12 mouse cellular contexts compared by ENCODE assay signal in the genomic region with DNA sequence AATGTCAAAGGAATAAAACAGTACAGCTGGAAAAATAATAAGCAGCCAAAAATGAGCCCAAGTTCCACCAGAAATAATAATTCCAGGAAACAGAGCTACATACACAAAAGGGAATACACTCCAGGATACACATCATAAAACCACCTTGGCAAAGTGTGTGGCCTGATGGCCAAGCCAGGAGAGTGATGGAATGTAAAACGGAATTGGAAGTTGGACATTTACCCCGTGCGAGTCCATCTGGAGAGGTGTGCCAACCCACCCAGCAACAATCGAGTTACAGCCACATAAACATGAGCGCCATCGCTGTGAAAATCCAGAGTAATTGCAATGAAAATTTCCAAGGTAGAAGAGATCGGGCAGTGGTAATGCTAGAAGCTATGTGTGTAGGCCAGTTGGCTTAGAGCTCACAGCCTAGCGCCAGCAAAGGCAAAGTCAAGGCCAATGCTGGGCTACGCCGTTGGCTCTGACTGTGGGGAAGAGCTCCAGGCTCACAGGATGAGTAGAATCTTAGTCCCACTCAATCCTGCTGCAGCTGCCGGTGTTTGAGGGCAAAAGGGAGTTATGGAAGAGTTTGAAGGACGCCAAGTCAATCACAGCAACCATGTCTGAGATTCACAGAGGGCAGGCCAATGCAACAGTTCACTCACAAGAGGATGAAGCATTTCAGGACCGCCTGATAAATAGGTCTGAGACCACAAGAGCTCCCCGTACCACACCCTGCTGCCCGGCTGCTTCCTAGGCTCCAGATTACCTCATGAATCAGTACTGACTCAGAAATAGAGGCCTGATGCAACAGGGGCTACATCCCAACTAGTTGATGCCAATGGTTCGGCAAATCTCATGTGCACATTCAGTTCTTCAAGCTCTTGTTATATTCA. TPM values are rescaled to one million over a fixed set of nuclear protein-coding genes. Genes with fewer than 3 reads are reported as not detected.
DNase-seq lines count a peak whose midpoint lies in the region; ATAC-seq and TF ChIP-seq lines count a peak whose summit lies in the region.
"Had no signal": no experiment of that assay in that cellular context is flagged by ENCODE, and none has a peak within 500 bp of the region (broad histone marks: within the 10 kb centered on the region; RNA-seq: fewer than 3 reads in every experiment).

No protein-coding gene starts in this region.

- H3K27ac ChIP-seq in liver, adult 2 months (replicated peaks; ENCODE audit: insufficient read depth, low read depth, low read length): no peak overlapping the region
- no peak overlapping the region for H3K27ac ChIP-seq in liver, embryonic 11.5 days (ENCODE audit: low read depth, low read length)
- H3K27ac ChIP-seq in gastrocnemius, adult 2 months: peak overlapping the region; percentile 41
- no peak overlapping the region for H3K27ac ChIP-seq in forebrain, postnatal 0 days (ENCODE audit: low read depth, low read length)
- H3K27ac ChIP-seq: neural tube, embryonic 12.5 days had no signal

- intact Hi-C loops in gastrocnemius, adult 2 months (cut with DNase I): no loop called here

- no peak for TF ChIP-seq CTCF in liver, adult 2 months (IDR thresholded peaks at IDR 0.05; ENCODE audit: low read depth, low read length)
- no peak for TF ChIP-seq CTCF in gastrocnemius, adult 2 months (IDR thresholded peaks at IDR 0.05)
- no peak for TF ChIP-seq CTCF in forebrain, postnatal 0 days (IDR thresholded peaks at IDR 0.05; ENCODE audit: low read depth)

- peaks cover 2% of the 10 kb centered on the region; the same call in 1 of the 2 replicates for H3K27me3 ChIP-seq in liver, adult 2 months (ENCODE audit: control insufficient read depth, insufficient read depth, low read length)
- H3K27me3 ChIP-seq in liver, embryonic 11.5 days (replicated peaks; ENCODE audit: control insufficient read depth, insufficient read depth, low read length): no peaks in the 10 kb centered on the region; the same call in 1 of the 2 replicates
- no peaks in the 10 kb centered on the region for H3K27me3 ChIP-seq in forebrain, postnatal 0 days (ENCODE audit: insufficient read depth, low read length)
- H3K27me3 ChIP-seq: neural tube, embryonic 12.5 days had no signal

- H3K4me2 ChIP-seq in liver, embryonic 11.5 days: no peak overlapping the region
- no peak overlapping the region for H3K4me2 ChIP-seq in forebrain, postnatal 0 days (ENCODE audit: low read depth)
- H3K4me2 ChIP-seq: midbrain, embryonic 11.5 days; neural tube, embryonic 12.5 days had no signal

- H3K79me2 ChIP-seq in liver, adult 2 months (ENCODE audit: control insufficient read depth, insufficient read depth, low read length): no peaks in the 10 kb centered on the region

- ATAC-seq in liver, embryonic 11.5 days (replicated peaks; ENCODE audit: low FRiP score): no peak
- ATAC-seq in forebrain, postnatal 0 days: no peak
- ATAC-seq: intestine, embryonic 16.5 days; lung, postnatal 0 days had no signal

- 82% methylated on average over 16 of the region's 16 CpGs for WGBS in liver, adult 2 months
- 77% methylated on average over 16 of the region's 16 CpGs for WGBS in liver, embryonic 11.5 days
- 93% methylated on average over 16 of the region's 16 CpGs for WGBS in forebrain, postnatal 0 days

- H3K4me1 ChIP-seq in liver, adult 2 months (ENCODE audit: control insufficient read depth, insufficient read depth, low read length): no peaks in the 10 kb centered on the region
- H3K4me1 ChIP-seq in liver, embryonic 11.5 days (replicated peaks; ENCODE audit: control insufficient read depth, insufficient read depth, low read length): no peaks in the 10 kb centered on the region
- H3K4me1 ChIP-seq in forebrain, postnatal 0 days (ENCODE audit: insufficient read depth): no peaks in the 10 kb centered on the region

- no peaks in the 10 kb centered on the region for H3K36me3 ChIP-seq in liver, adult 2 months (ENCODE audit: control insufficient read depth, insufficient read depth, low read length)
- no peaks in the 10 kb centered on the region for H3K36me3 ChIP-seq in liver, embryonic 11.5 days (ENCODE audit: control insufficient read depth, insufficient read depth, low read length)
- no peaks in the 10 kb centered on the region for H3K36me3 ChIP-seq in forebrain, postnatal 0 days (ENCODE audit: insufficient read depth)
- H3K36me3 ChIP-seq: neural tube, embryonic 12.5 days had no signal

- DNase-seq in liver, adult 2 months (ENCODE audit: extremely low read depth, low read depth, low spot score): peak; percentile 74
- no peak for DNase-seq in liver, embryonic 11.5 days (ENCODE audit: low spot score)
- peak; percentile 85 for DNase-seq in brain, adult 2 months (ENCODE audit: low read depth, low spot score)
- peak; percentile 86 for DNase-seq in gastrocnemius, adult 2 months
- no peak for DNase-seq in forebrain, postnatal 0 days
- no peak for DNase-seq in frontal cortex, postnatal 14 days (ENCODE audit: low spot score in 2 of 2)
- DNase-seq in kidney, postnatal 4 days: no peak
- DNase-seq: right cerebral cortex, postnatal 4 days had no signal

- H3K9me3 ChIP-seq in liver, embryonic 11.5 days (ENCODE audit: control insufficient read depth, low read length): no peaks in the 10 kb centered on the region
- no peaks in the 10 kb centered on the region for H3K9me3 ChIP-seq in forebrain, postnatal 0 days (ENCODE audit: low read length)
- H3K9me3 ChIP-seq: neural tube, embryonic 12.5 days had no signal

- no peak overlapping the region for H3K4me3 ChIP-seq in liver, adult 2 months (ENCODE audit: insufficient read depth, low read depth, low read length)
- H3K4me3 ChIP-seq in liver, embryonic 11.5 days (ENCODE audit: low read depth, low read length): no peak overlapping the region
- H3K4me3 ChIP-seq in gastrocnemius, adult 2 months: peak overlapping the region; percentile 36
- no peak overlapping the region for H3K4me3 ChIP-seq in forebrain, postnatal 0 days (ENCODE audit: low read depth, low read length)
- H3K4me3 ChIP-seq: neural tube, embryonic 12.5 days had no signal

- no peak for TF ChIP-seq POLR2A in liver, adult 2 months (IDR thresholded peaks at IDR 0.05; ENCODE audit: extremely low read depth, insufficient read depth, low read length)

- H3K9ac ChIP-seq in liver, adult 2 months (ENCODE audit: low read depth, low read length): no peak overlapping the region
- no peak overlapping the region for H3K9ac ChIP-seq in liver, embryonic 11.5 days (ENCODE audit: low read depth, low read length)
- H3K9ac ChIP-seq in forebrain, postnatal 0 days: no peak overlapping the region
- H3K9ac ChIP-seq: neural tube, embryonic 12.5 days had no signal

RNA-seq across cellular contexts. Expression of gene Ldlrad3, which starts 7.0 kb away (rescaled TPM):
- total RNA-seq in liver, adult 2 months (2014; rRNA removed): 4.5 and 7.6 TPM in 2 replicates
- polyA plus RNA-seq in liver, adult 2 months (2012; rRNA removed): 2.8 and 3.8 TPM in 2 replicates
- polyA plus RNA-seq in liver, embryonic 11.5 days (2014; fragmentation: Nextera tagmentation; extraction: Ambion mirVana): 17.9 TPM in 2 replicates
- total RNA-seq in gastrocnemius, adult 2 months (2021): 1 to 10 TPM; 4.5 to 5.9 TPM
- total RNA-seq in forebrain, postnatal 0 days (2014; rRNA removed): 20.9 and 23.4 TPM in 2 replicates
- 14.5 and 20.9 TPM in 2 replicates for polyA plus RNA-seq in forebrain, postnatal 0 days (2015; fragmentation: Nextera tagmentation; extraction: Ambion mirVana)

Comparison
In these comparisons a context has a peak if more than half of its experiments do, and no peak if none do; other contexts are left out.
1. DNase-seq: peak in liver, adult 2 months (single experiment), brain, adult 2 months (single experiment) and gastrocnemius, adult 2 months (single experiment); none in liver, embryonic 11.5 days (single experiment), forebrain, postnatal 0 days (single experiment), frontal cortex, postnatal 14 days (0 of 2) and kidney, postnatal 4 days (0 of 2).